Mouse (Mus musculus) liver, embryonic 12.5 days (tissue): ENCODE results near the gene Krt10. TPM values are rescaled to one million over a fixed set of nuclear protein-coding genes. Genes with fewer than 3 reads are reported as not detected.

Experiments used
- ATAC-seq: fragments of 200-750 bp; cut with Nextera tagmentation; 2 replicates; pipeline ENCODE4 v1.8.0; 2017; ENCODE audit warnings: moderate number of reproducible peaks, mild to moderate bottlenecking, moderate library complexity
- H3K27ac ChIP-seq: fragments of 300-500 bp; sonication (generic); 2 replicates; pipeline ENCODE4 v1.5.1; 2016; ENCODE audit warnings: mild to moderate bottlenecking
- H3K27me3 ChIP-seq: fragments of 300-500 bp; sonication (generic); replicated peaks from 2 replicates; pipeline ENCODE4 v1.6.1; 2016; ENCODE audit warnings: mild to moderate bottlenecking, moderate library complexity
- H3K36me3 ChIP-seq: fragments of 300-500 bp; sonication (generic); 2 replicates; pipeline ENCODE4 v1.6.1; 2016; ENCODE audit warnings: mild to moderate bottlenecking, moderate library complexity
- H3K4me1 ChIP-seq: fragments of 300-500 bp; sonication (generic); 2 replicates; pipeline ENCODE4 v1.6.1; 2016
- H3K4me2 ChIP-seq: fragments of 300-500 bp; sonication (generic); 2 replicates; pipeline ENCODE4 v1.6.1; 2016; ENCODE audit warnings: mild to moderate bottlenecking, moderate library complexity
- H3K4me3 ChIP-seq: fragments of 300-500 bp; sonication (generic); 2 replicates; pipeline ENCODE4 v1.5.1; 2016; ENCODE audit warnings: mild to moderate bottlenecking, moderate library complexity
- H3K9ac ChIP-seq: fragments of 300-500 bp; sonication (generic); 2 replicates; pipeline ENCODE4 v1.6.1; 2016; ENCODE audit warnings: mild to moderate bottlenecking, moderate library complexity
- H3K9me3 ChIP-seq: fragments of 300-500 bp; sonication (generic); replicated peaks from 2 replicates; pipeline ENCODE4 v1.6.1; 2016; ENCODE audit warnings: mild to moderate bottlenecking, moderate library complexity
- WGBS: fragments of 180-500 bp; shearing (Covaris S2); methylation state at CpG from one replicate; pipeline ENCODE4 v1.1.7; 2016; ENCODE audit not compliant: insufficient replicate concordance; 5-methylcytosine and 5-hydroxymethylcytosine counted together
- polyA plus RNA-seq: library from polyadenylated mRNA; unstranded; fragments of >200 nt; fragmentation: Nextera tagmentation; extraction: Ambion mirVana; gene quantifications from 2 replicates; pipeline ENCODE4 v1.2.1, GENCODE M21; 2016

Gene Krt10
- 5.2 and 6.1 TPM in 2 replicates for polyA plus RNA-seq

GRCm38 (mm10) chr11:99389264-99389663, at the start of gene Krt10:
Gene Krt10 (minus strand): TSS chr11:99389364.
- Histone ChIP-seq H3K36me3 (0 out of 2 replicates have a peak, but pooled peaks cover 3% of the 10 kb centered on the region), H3K4me2 (no peak within 1 kb of the TSS), H3K9me3 (no peaks in the 10 kb centered on the region), H3K27ac (no peak within 1 kb of the TSS), H3K4me3 (no peak within 1 kb of the TSS), H3K4me1 (no peaks in the 10 kb centered on the region), H3K9ac (no peak within 1 kb of the TSS), H3K27me3 (peaks cover 25% of the 10 kb centered on the region)
- no peak for ATAC-seq
- WGBS, result 69% methylated on average over 4 of the region's 4 CpGs

GRCm38 (mm10) chr11:99437972-99438371, 48.8 kb upstream of the Krt10 start, which contains the start of gene Krt20:
Gene Krt20 (minus strand): TSS chr11:99438150.
- ATAC-seq, result no peak
- Histone ChIP-seq H3K4me2 (peak within 1 kb of the TSS; percentile 29), H3K36me3 (no peaks in the 10 kb centered on the region), H3K9me3 (no peaks in the 10 kb centered on the region), H3K9ac (no peak within 1 kb of the TSS), H3K4me3 (peak within 1 kb of the TSS; percentile 28), H3K4me1 (0 out of 2 replicates have a peak, but pooled peaks cover 3% of the 10 kb centered on the region), H3K27ac (no peak within 1 kb of the TSS), H3K27me3 (no peaks in the 10 kb centered on the region)
- 48% methylated on average over 10 of the region's 10 CpGs for WGBS

GRCm38 (mm10) chr11:99436625-99437024, 47.5 kb upstream of the Krt10 start:
- H3K4me1 ChIP-seq, result 0 out of 2 replicates have a peak, but pooled peaks cover 3% of the 10 kb centered on the region
- H3K27ac ChIP-seq, result no peak overlapping the region
- peak overlapping the region; percentile 29 for H3K4me2 ChIP-seq
- no peaks in the 10 kb centered on the region for H3K9me3 ChIP-seq
- H3K9ac ChIP-seq, result no peak overlapping the region
- H3K4me3 ChIP-seq, result peak overlapping the region; percentile 13
- no peak for ATAC-seq
- 55% methylated on average over 4 of the region's 4 CpGs for WGBS
- H3K27me3 ChIP-seq, result no peaks in the 10 kb centered on the region
- H3K36me3 ChIP-seq, result no peaks in the 10 kb centered on the region

GRCm38 (mm10) chr11:99430670-99431069, 41.5 kb upstream of the Krt10 start:
- Histone ChIP-seq H3K4me1 (no peaks in the 10 kb centered on the region), H3K36me3 (no peaks in the 10 kb centered on the region), H3K27ac (no peak overlapping the region), H3K9ac (no peak overlapping the region), H3K9me3 (no peaks in the 10 kb centered on the region), H3K4me3 (no peak overlapping the region), H3K4me2 (no peak overlapping the region), H3K27me3 (no peaks in the 10 kb centered on the region)
- WGBS, result 50% methylated on average over 12 of the region's 12 CpGs
- ATAC-seq, result no peak

GRCm38 (mm10) chr11:99422159-99422558, 33.0 kb upstream of the Krt10 start, which contains the start of gene Krt12:
Gene Krt12 (minus strand): TSS chr11:99422259.
- Histone ChIP-seq H3K27ac (no peak within 1 kb of the TSS), H3K27me3 (no peaks in the 10 kb centered on the region), H3K9ac (no peak within 1 kb of the TSS), H3K4me1 (no peaks in the 10 kb centered on the region), H3K4me2 (no peak within 1 kb of the TSS), H3K4me3 (no peak within 1 kb of the TSS), H3K9me3 (no peaks in the 10 kb centered on the region), H3K36me3 (no peaks in the 10 kb centered on the region)
- 63% methylated on average over 10 of the region's 10 CpGs for WGBS
- ATAC-seq, result no peak

GRCm38 (mm10) chr11:99420586-99420985, 31.4 kb upstream of the Krt10 start:
- H3K9ac ChIP-seq, result no peak overlapping the region
- H3K27me3 ChIP-seq, result no peaks in the 10 kb centered on the region
- H3K9me3 ChIP-seq, result no peaks in the 10 kb centered on the region
- no peaks in the 10 kb centered on the region for H3K36me3 ChIP-seq
- H3K4me2 ChIP-seq, result no peak overlapping the region
- WGBS, result 25% methylated on average over 10 of the region's 10 CpGs
- no peak for ATAC-seq
- H3K27ac ChIP-seq, result no peak overlapping the region
- H3K4me3 ChIP-seq, result no peak overlapping the region
- no peaks in the 10 kb centered on the region for H3K4me1 ChIP-seq

GRCm38 (mm10) chr11:99417819-99418218, 28.7 kb upstream of the Krt10 start:
- Histone ChIP-seq H3K9ac (no peak overlapping the region), H3K27ac (no peak overlapping the region), H3K9me3 (no peaks in the 10 kb centered on the region), H3K4me3 (no peak overlapping the region), H3K36me3 (no peaks in the 10 kb centered on the region), H3K4me1 (no peaks in the 10 kb centered on the region), H3K27me3 (no peaks in the 10 kb centered on the region), H3K4me2 (no peak overlapping the region)
- WGBS, result 64% methylated on average over 16 of the region's 16 CpGs
- ATAC-seq, result no peak

- ATAC-seq, result no peak
- Histone ChIP-seq H3K27me3 (no peaks in the 10 kb centered on the region), H3K9me3 (no peaks in the 10 kb centered on the region), H3K4me3 (no peak overlapping the region), H3K27ac (no peak overlapping the region), H3K9ac (no peak overlapping the region), H3K4me1 (no peaks in the 10 kb centered on the region), H3K36me3 (no peaks in the 10 kb centered on the region), H3K4me2 (no peak overlapping the region)
- 72% methylated on average over 13 of the region's 13 CpGs for WGBS
Measured at GRCm38 (mm10) chr11:99416902-99417301, 27.7 kb upstream of the Krt10 start.

- WGBS, result 74% methylated on average over 13 of the region's 13 CpGs
- ATAC-seq, result no peak
- Histone ChIP-seq H3K9me3 (no peaks in the 10 kb centered on the region), H3K4me1 (no peaks in the 10 kb centered on the region), H3K4me2 (no peak overlapping the region), H3K27me3 (no peaks in the 10 kb centered on the region), H3K9ac (no peak overlapping the region), H3K27ac (no peak overlapping the region), H3K4me3 (no peak overlapping the region), H3K36me3 (no peaks in the 10 kb centered on the region)
Measured at GRCm38 (mm10) chr11:99414463-99415147, 25.4 kb upstream of the Krt10 start.

- Histone ChIP-seq H3K27ac (no peak overlapping the region), H3K27me3 (no peaks in the 10 kb centered on the region), H3K4me2 (no peak overlapping the region), H3K36me3 (no peaks in the 10 kb centered on the region), H3K4me3 (no peak overlapping the region), H3K4me1 (no peaks in the 10 kb centered on the region), H3K9ac (no peak overlapping the region), H3K9me3 (no peaks in the 10 kb centered on the region)
- WGBS, result 13% methylated on average over 6 of the region's 6 CpGs
- ATAC-seq, result no peak
Measured at GRCm38 (mm10) chr11:99413247-99413646, 24.1 kb upstream of the Krt10 start.

- Histone ChIP-seq H3K36me3 (no peaks in the 10 kb centered on the region), H3K27me3 (no peaks in the 10 kb centered on the region), H3K27ac (no peak overlapping the region), H3K4me1 (no peaks in the 10 kb centered on the region), H3K4me3 (no peak overlapping the region), H3K9me3 (no peaks in the 10 kb centered on the region), H3K4me2 (no peak overlapping the region), H3K9ac (no peak overlapping the region)
- ATAC-seq, result no peak
- WGBS, result 63% methylated on average over 10 of the region's 10 CpGs
Measured at GRCm38 (mm10) chr11:99406186-99406585, 17.0 kb upstream of the Krt10 start.

GRCm38 (mm10) chr11:99399956-99400549, 10.9 kb upstream of the Krt10 start:
- 66% methylated on average over 13 of the region's 13 CpGs for WGBS
- Histone ChIP-seq H3K4me2 (no peak overlapping the region), H3K4me1 (no peaks in the 10 kb centered on the region)

More at GRCm38 (mm10) chr11:99399956-99400549, 10.9 kb upstream of the Krt10 start:
- no peak overlapping the region for H3K9ac ChIP-seq
- no peak for ATAC-seq
- no peaks in the 10 kb centered on the region for H3K36me3 ChIP-seq
- H3K9me3 ChIP-seq, result no peaks in the 10 kb centered on the region
- H3K27ac ChIP-seq, result no peak overlapping the region
- no peak overlapping the region for H3K4me3 ChIP-seq
- peaks cover 12% of the 10 kb centered on the region; the same call in 1 of the 2 replicates for H3K27me3 ChIP-seq
